ENCODE assay signal across 8 mouse cellular contexts in the genomic region with DNA sequence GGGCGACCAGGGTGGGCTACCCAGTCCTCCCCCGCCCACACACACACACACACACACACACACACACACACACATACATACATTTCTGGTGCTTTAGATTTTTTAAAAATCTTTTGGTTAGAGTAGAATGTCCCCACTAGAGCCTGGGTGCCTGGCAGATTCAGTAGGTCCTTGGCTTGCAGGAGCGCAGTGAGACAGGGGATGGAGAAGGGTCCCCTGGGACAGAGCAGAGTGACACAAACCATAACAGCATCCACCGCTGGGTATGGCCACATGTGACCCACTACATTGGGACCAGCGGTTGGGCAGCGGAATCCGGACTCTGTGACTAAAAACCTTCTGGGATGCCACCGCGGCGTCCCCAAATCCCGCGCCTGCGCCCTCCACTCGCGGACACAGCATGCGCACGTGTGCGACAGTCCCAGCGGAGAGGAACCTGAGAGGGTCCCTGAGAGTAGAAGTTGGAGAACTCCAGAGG. TPM values are rescaled to one million over a fixed set of nuclear protein-coding genes. Genes with fewer than 3 reads are reported as not detected.
DNase-seq lines count a peak whose midpoint lies in the region; ATAC-seq and TF ChIP-seq lines count a peak whose summit lies in the region.

No protein-coding gene starts in this region.

- H3K4me2 ChIP-seq in kidney, embryonic 16.5 days (replicated peaks; ENCODE audit: low read depth, low read length) = peak overlapping the region; percentile 33
- H3K4me2 ChIP-seq in hindbrain, embryonic 12.5 days (replicated peaks) = peak overlapping the region; percentile 51
- peak overlapping the region; percentile 51 for H3K4me2 ChIP-seq in neural tube, embryonic 12.5 days (replicated peaks)

- no peak for TF ChIP-seq POLR2A in cerebellum, adult 2 months (IDR thresholded peaks at IDR 0.05; ENCODE audit: borderline replicate concordance, insufficient read depth, low read length)

- no peaks in the 10 kb centered on the region for H3K27me3 ChIP-seq in kidney, embryonic 16.5 days (ENCODE audit: insufficient read depth, low read length)
- H3K27me3 ChIP-seq in hindbrain, embryonic 12.5 days = no peaks in the 10 kb centered on the region
- no peaks in the 10 kb centered on the region for H3K27me3 ChIP-seq in neural tube, embryonic 12.5 days (replicated peaks)
- no peaks in the 10 kb centered on the region; the same call in 1 of the 2 replicates for H3K27me3 ChIP-seq in cerebellum, adult 2 months (ENCODE audit: control insufficient read depth, insufficient read depth, low read length)

- no peaks in the 10 kb centered on the region for H3K4me1 ChIP-seq in kidney, embryonic 16.5 days (ENCODE audit: insufficient read depth, low read length)
- H3K4me1 ChIP-seq in hindbrain, embryonic 12.5 days = peaks cover 6% of the 10 kb centered on the region; the same call in 1 of the 2 replicates
- H3K4me1 ChIP-seq in neural tube, embryonic 12.5 days = 0 out of 2 replicates have a peak, but pooled peaks cover 4% of the 10 kb centered on the region
- H3K4me1 ChIP-seq in cerebellum, adult 2 months (ENCODE audit: control insufficient read depth, insufficient read depth, low read length) = no peaks in the 10 kb centered on the region

- H3K9me3 ChIP-seq in kidney, embryonic 16.5 days (ENCODE audit: low read length) = peaks cover 7% of the 10 kb centered on the region; the same call in 1 of the 2 replicates
- 0 out of 2 replicates have a peak, but pooled peaks cover 4% of the 10 kb centered on the region for H3K9me3 ChIP-seq in hindbrain, embryonic 12.5 days (replicated peaks)
- no peaks in the 10 kb centered on the region for H3K9me3 ChIP-seq in neural tube, embryonic 12.5 days

- no peak for TF ChIP-seq CTCF in cerebellum, adult 2 months (IDR thresholded peaks at IDR 0.05; ENCODE audit: borderline replicate concordance, insufficient read depth, low read depth, low read length)

- H3K27ac ChIP-seq in kidney, embryonic 16.5 days (ENCODE audit: low read length) = no peak overlapping the region
- H3K27ac ChIP-seq in hindbrain, embryonic 12.5 days = no peak overlapping the region
- no peak overlapping the region for H3K27ac ChIP-seq in neural tube, embryonic 12.5 days
- no peak overlapping the region for H3K27ac ChIP-seq in cerebellum, adult 2 months (ENCODE audit: insufficient read depth, low read length)

- 0 out of 2 replicates have a peak, but pooled peaks have one; percentile 42 for ATAC-seq in kidney, embryonic 16.5 days (ENCODE audit: low FRiP score, low TSS enrichment)
- peak; percentile 70 for ATAC-seq in hindbrain, embryonic 12.5 days (ENCODE audit: low FRiP score)
- peak; percentile 65; the same call in 1 of the 2 replicates for ATAC-seq in neural tube, embryonic 12.5 days (ENCODE audit: low FRiP score, low read depth)
- no peak for ATAC-seq in megakaryocyte progenitor cell, adult 5-6 weeks (replicated peaks; ENCODE audit: poor library complexity)

- no peak overlapping the region for H3K9ac ChIP-seq in kidney, embryonic 16.5 days (replicated peaks; ENCODE audit: low read length)
- H3K9ac ChIP-seq in hindbrain, embryonic 12.5 days = peak overlapping the region; percentile 36
- H3K9ac ChIP-seq in neural tube, embryonic 12.5 days = 0 out of 2 replicates have a peak overlapping the region, but pooled peaks have one; percentile 30

- no peak for DNase-seq in kidney, postnatal 4 days
- peak; percentile 67 for DNase-seq in embryo, embryonic 10 days (ENCODE audit: low spot score)
- DNase-seq in cerebellum, adult 2 months = no peak
- DNase-seq in adrenal gland, postnatal 25 days = no peak

- no peaks in the 10 kb centered on the region for H3K36me3 ChIP-seq in kidney, embryonic 16.5 days (ENCODE audit: insufficient read depth, low read length)
- no peaks in the 10 kb centered on the region for H3K36me3 ChIP-seq in hindbrain, embryonic 12.5 days
- no peaks in the 10 kb centered on the region for H3K36me3 ChIP-seq in neural tube, embryonic 12.5 days

- WGBS in kidney, embryonic 16.5 days = 42% methylated on average over 19 of the region's 19 CpGs
- 31% methylated on average over 19 of the region's 19 CpGs for WGBS in hindbrain, embryonic 12.5 days
- 41% methylated on average over 19 of the region's 19 CpGs for WGBS in neural tube, embryonic 12.5 days
- 54% methylated on average over 19 of the region's 19 CpGs for WGBS in cerebellum, adult 2 months

- peak overlapping the region; percentile 8; the same call in 1 of the 2 replicates for H3K4me3 ChIP-seq in kidney, embryonic 16.5 days (ENCODE audit: low read length)
- H3K4me3 ChIP-seq in hindbrain, embryonic 12.5 days = peak overlapping the region; percentile 28
- 0 out of 2 replicates have a peak overlapping the region, but pooled peaks have one; percentile 15 for H3K4me3 ChIP-seq in neural tube, embryonic 12.5 days
- no peak overlapping the region for H3K4me3 ChIP-seq in cerebellum, adult 2 months (replicated peaks; ENCODE audit: insufficient read depth, low read depth, low read length)

RNA-seq across cellular contexts. Expression of gene Mkrn3, which starts 13.3 kb away (rescaled TPM):
- 5.1 and 5.2 TPM in 2 replicates for polyA plus RNA-seq in kidney, embryonic 16.5 days (2015; fragmentation: Nextera tagmentation; extraction: Ambion mirVana)
- polyA plus RNA-seq in hindbrain, embryonic 12.5 days (2016; fragmentation: Nextera tagmentation; extraction: Ambion mirVana) = 19.1 and 21.0 TPM in 2 replicates
- 17.2 and 17.6 TPM in 2 replicates for polyA plus RNA-seq in neural tube, embryonic 12.5 days (2016; fragmentation: Nextera tagmentation; extraction: Ambion mirVana)
- total RNA-seq in megakaryocyte progenitor cell, adult 5-6 weeks (2015) = 0.10 and 0.32 TPM in 2 replicates
- 0.14 TPM in 1 of 2 replicates, not detected in the other for total RNA-seq in megakaryocyte progenitor cell, adult 5-6 weeks (2017)
- 6.7 and 6.9 TPM in 2 replicates for polyA plus RNA-seq in cerebellum, adult 2 months (2012; rRNA removed)
- total RNA-seq in adrenal gland, postnatal 25 days (2021) = 1.3 and 1.9 TPM in 2 replicates

RNA-seq across cellular contexts. Expression of gene Magel2, which starts 29.8 kb away (rescaled TPM):
- polyA plus RNA-seq in kidney, embryonic 16.5 days (2015; fragmentation: Nextera tagmentation; extraction: Ambion mirVana) = 0.74 and 1.1 TPM in 2 replicates
- polyA plus RNA-seq in hindbrain, embryonic 12.5 days (2016; fragmentation: Nextera tagmentation; extraction: Ambion mirVana) = 17.5 and 18.0 TPM in 2 replicates
- 7.2 and 8.2 TPM in 2 replicates for polyA plus RNA-seq in neural tube, embryonic 12.5 days (2016; fragmentation: Nextera tagmentation; extraction: Ambion mirVana)
- not detected in 2 replicates for total RNA-seq in megakaryocyte progenitor cell, adult 5-6 weeks (2015)
- not detected in 2 replicates for total RNA-seq in megakaryocyte progenitor cell, adult 5-6 weeks (2017)
- polyA plus RNA-seq in cerebellum, adult 2 months (2012; rRNA removed) = 1.9 and 2.0 TPM in 2 replicates
- total RNA-seq in adrenal gland, postnatal 25 days (2021) = 3.0 and 3.8 TPM in 2 replicates

RNA-seq across cellular contexts. Expression of gene Peg12, which starts 57.7 kb away (rescaled TPM):
- 24.2 and 25.4 TPM in 2 replicates for polyA plus RNA-seq in kidney, embryonic 16.5 days (2015; fragmentation: Nextera tagmentation; extraction: Ambion mirVana)
- polyA plus RNA-seq in hindbrain, embryonic 12.5 days (2016; fragmentation: Nextera tagmentation; extraction: Ambion mirVana) = 47.3 and 48.5 TPM in 2 replicates
- 47.2 and 52.7 TPM in 2 replicates for polyA plus RNA-seq in neural tube, embryonic 12.5 days (2016; fragmentation: Nextera tagmentation; extraction: Ambion mirVana)
- total RNA-seq in megakaryocyte progenitor cell, adult 5-6 weeks (2015) = 0.94 and 1.1 TPM in 2 replicates
- total RNA-seq in megakaryocyte progenitor cell, adult 5-6 weeks (2017) = 2.2 and 2.5 TPM in 2 replicates
- polyA plus RNA-seq in cerebellum, adult 2 months (2012; rRNA removed) = 0.16 and 0.21 TPM in 2 replicates
- total RNA-seq in adrenal gland, postnatal 25 days (2021) = 2.0 and 3.1 TPM in 2 replicates

Comparison
In these comparisons a context has a peak if more than half of its experiments do, and no peak if none do; other contexts are left out.
1. RNA of gene Peg12, which starts 57.7 kb away (polyA plus RNA-seq): 47.3 to 48.5 TPM in hindbrain, embryonic 12.5 days, 47.2 to 52.7 TPM in neural tube, embryonic 12.5 days and 24.2 to 25.4 TPM in kidney, embryonic 16.5 days; 0.16 to 0.21 TPM in cerebellum, adult 2 months; every median in the first group is over 10 times any median in the second.
2. Peak in every context shown above with its lines, with median percentiles within 50 percentile points of each other: H3K4me2 ChIP-seq.